Comparison of ENCODE assay signal across 15 mouse cellular contexts in genomic region chr1:168660956-168661355, GRCm38 (mm10).
"Had no signal": no experiment of that assay in that cellular context is flagged by ENCODE, and none has a peak within 500 bp of the region (broad histone marks: within the 10 kb centered on the region; RNA-seq: fewer than 3 reads in every experiment).

No protein-coding gene starts in this region.

- H3K4me3 ChIP-seq: neural tube, embryonic 12.5 days; neural tube, embryonic 13.5 days; neural tube, embryonic 15.5 days; stomach, embryonic 15.5 days had no signal

- DNase-seq: retina, postnatal 1 day; right cerebral cortex, postnatal 14 days; right cerebral cortex, postnatal 25 days; spleen, adult 18-20 months; thymus, adult 18-20 months; thymus, adult 2 months; thymus, postnatal 14 days; thymus, postnatal 25 days; thymus, postnatal 36 days; thymus, postnatal 4 days had no signal

- H3K4me2 ChIP-seq: neural tube, embryonic 12.5 days; neural tube, embryonic 13.5 days; neural tube, embryonic 15.5 days; stomach, embryonic 15.5 days had no signal

- H3K36me3 ChIP-seq: neural tube, embryonic 12.5 days; neural tube, embryonic 13.5 days; neural tube, embryonic 15.5 days; stomach, embryonic 15.5 days had no signal

- H3K9me3 ChIP-seq: neural tube, embryonic 12.5 days; neural tube, embryonic 13.5 days; neural tube, embryonic 15.5 days; stomach, embryonic 15.5 days had no signal

- H3K27me3 ChIP-seq: neural tube, embryonic 12.5 days; neural tube, embryonic 13.5 days; neural tube, embryonic 15.5 days; stomach, embryonic 15.5 days had no signal

- H3K9ac ChIP-seq: neural tube, embryonic 12.5 days; neural tube, embryonic 13.5 days; neural tube, embryonic 15.5 days; stomach, embryonic 15.5 days had no signal

- H3K4me1 ChIP-seq: stomach, embryonic 15.5 days had no signal

- H3K27ac ChIP-seq: neural tube, embryonic 12.5 days; neural tube, embryonic 13.5 days; neural tube, embryonic 15.5 days; stomach, embryonic 15.5 days; stomach, postnatal 0 days had no signal
